Mouse (Mus musculus) urinary bladder, adult 18-20 months (tissue): Measurements from ENCODE around the gene Rpa2.
A peak's percentile ranks its signal among the peaks of the same experiment; 100 is the strongest.

Experiments
- DNase-seq, 2 experiments: peaks; one replicate each; pipeline ENCODE4 v3.0.0; 2022; ENCODE audit warnings: low spot score in 2 of 2, mixed read lengths in 2 of 2

The Rpa2 gene

DNA sequence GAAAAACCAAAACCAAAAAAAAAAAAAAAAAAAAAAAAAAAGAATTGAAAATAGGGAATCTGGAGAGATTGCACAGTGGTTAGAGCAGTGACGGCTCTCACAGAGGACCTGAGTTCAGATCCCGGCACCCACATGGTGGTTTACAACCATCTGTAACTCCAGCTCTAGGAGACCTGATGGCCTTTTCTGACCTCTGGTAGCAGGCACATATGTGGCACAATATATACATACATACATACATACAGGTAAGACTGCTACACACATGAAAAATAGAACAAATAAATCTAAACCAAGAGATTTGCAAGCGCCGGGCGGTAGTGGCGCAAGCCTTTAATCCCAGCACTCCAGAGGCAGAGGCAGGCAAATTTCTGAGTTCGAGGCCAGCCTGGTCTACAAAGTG, 35.7 kb downstream of the Rpa2 start:
- no peak for DNase-seq

DNA sequence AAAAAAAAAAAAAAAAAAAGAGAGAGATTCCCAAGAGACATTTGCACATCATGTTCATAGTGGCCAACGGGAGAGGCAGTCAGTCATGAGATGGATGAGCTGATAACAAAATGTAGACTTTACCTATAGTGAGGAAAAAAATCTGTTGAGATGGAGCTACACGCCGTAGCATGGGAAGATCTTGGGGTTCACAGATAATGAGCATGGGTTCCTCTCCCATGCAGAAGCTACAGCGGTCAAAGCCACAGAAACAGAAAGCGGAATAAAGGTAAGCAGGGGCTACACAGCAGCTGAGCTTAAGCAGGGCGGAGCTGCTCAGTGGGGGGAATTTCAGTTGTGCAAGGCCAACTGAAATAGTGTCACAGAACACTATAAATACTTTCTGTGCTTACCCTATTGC, 36.2 kb downstream of the Rpa2 start:
- DNase-seq = no peak

- no peak for DNase-seq
Observed at GRCm38 (mm10) chr4:132805146-132805545, 37.0 kb downstream of the Rpa2 start.

- no peak for DNase-seq
Observed at GRCm38 (mm10) chr4:132805599-132806197, 37.6 kb downstream of the Rpa2 start.

DNA sequence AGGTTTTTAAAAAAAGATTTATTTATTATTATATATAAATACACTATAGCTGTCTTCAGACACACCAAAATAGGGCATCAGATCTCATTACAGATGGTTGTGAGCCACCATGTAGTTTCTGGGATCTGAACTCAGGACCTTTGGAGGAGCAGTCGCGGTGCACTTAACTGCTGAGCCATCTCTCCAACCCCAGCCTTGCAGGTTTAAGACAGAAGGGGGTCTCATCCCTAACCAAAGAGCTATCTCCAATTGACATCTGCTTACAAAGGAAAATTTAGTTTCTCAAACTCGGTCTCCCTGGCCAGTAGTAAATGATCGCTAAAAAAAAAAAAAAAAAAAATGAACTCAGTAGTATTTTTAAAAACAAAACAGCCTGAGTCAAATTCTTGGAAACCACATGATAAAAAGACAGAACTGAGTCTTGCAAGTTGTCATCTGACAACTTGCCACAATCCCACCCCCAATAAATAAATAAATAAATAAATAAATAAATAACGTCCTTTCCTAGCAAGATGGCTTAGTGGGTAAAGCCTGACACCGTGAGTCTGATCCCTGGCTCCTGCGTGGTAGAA, 38.6 kb downstream of the Rpa2 start:
- no peak for DNase-seq

- no peak for DNase-seq
Observed at GRCm38 (mm10) chr4:132807771-132808641, 39.9 kb downstream of the Rpa2 start.

DNA sequence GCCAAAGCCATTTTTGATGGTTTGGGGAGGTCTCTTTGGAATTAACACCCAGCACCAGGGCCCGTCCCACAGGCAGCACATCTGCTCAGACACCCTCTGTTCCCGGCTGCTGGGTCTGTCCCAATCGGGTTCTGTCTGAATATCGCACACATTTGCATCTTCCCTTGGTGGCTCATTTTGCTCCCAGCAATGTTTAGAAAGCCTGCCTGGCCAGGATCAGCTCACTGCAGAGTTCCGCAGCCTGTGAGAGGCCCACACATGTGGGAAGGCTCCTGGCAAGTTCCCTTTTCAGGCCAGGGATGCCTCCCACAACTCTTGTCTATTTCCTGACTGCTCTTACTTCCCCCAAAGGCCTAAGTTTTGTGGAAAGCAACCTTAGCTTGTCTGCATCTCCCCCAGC, 41.5 kb downstream of the Rpa2 start:
- DNase-seq = no peak

DNA sequence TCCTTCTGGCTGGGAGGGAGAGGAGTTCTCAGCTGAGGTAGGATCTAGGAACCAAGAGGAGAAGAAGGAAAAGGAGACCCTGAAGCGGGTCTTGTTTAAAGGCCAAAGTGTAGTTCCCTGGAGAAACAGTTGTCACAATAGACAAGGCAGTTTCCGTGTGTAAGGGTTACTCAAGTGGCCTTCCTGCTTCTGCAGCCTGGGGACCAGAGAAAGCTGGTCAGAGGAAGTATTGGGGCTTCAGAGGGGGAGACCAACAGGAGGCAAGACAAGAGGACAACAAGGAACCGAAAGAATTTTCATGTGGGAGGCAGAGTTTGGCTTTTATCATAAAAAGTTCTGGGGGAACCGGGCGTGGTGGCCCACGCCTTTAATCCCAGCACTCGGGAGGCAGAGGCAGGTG, 48.3 kb downstream of the Rpa2 start:
- no peak for DNase-seq

DNA sequence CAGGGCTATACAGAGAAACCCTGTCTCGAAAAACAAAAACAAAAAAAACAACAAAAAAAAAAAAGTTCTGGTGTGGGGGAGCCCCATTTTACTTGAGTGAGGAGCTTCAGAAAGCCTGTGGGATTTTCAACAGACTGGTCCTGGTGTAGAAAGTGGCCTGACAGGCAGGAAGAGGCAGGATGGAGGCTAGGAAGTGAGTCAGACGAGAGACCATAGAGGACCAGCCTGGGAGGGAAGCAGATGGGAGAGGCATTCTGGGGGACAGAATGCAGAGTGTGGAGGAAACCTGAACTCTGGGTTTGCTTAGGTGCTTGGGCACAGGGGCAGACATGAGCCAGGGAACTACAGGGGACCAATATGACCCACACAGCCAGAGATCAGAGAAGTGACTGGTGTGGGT, 48.7 kb downstream of the Rpa2 start:
- no peak for DNase-seq

DNA sequence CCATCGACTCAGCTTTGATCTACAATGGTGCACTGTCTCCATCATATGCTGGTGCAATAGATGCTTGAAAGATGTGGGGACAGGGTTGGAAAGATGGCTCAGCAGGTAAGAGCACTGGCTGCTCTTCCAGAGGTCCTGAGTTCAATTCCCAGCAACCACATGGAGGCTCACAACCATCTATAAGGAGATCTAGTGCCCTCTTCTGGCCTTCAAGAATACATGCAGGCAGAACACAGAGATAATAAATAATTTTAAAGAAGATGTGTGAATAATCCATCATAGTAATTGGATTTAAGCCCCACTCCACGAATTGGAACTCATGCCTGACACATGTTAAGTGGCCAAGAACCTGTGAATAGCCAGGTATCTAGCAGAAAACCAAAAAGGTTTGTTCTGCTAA, 50.3 kb downstream of the Rpa2 start:
- DNase-seq = no peak

GRCm38 (mm10) chr4:132823614-132824366, 55.7 kb downstream of the Rpa2 start:
- peak in 1 of 2 experiments; percentile 30 for DNase-seq
